Mouse (Mus musculus) heart, postnatal 0 days (tissue): ENCODE measurements at regions not wholly inside any gene's neighbourhood (a gene's known extent, or its start where the extent isn't known, plus 50 kb on each side); places are given as distances from the start of the nearest gene placed in this dataset.

Experiments used
- ATAC-seq: fragments of 200-750 bp; cut with Nextera tagmentation; 2 replicates; pipeline ENCODE4 v1.8.0; 2017; ENCODE audit warnings: low read depth, moderate number of reproducible peaks, moderate library complexity; ENCODE audit not compliant: insufficient read depth
- DNase-seq: peaks from one replicate; pipeline ENCODE4 v3.0.0-alpha.2; 2016; ENCODE audit warnings: low spot score
- H3K27ac ChIP-seq: fragments of 300-500 bp; sonication (generic); 2 replicates; pipeline ENCODE4 v1.5.1; 2014; ENCODE audit warnings: low read depth, mild to moderate bottlenecking
- H3K27me3 ChIP-seq: fragments of 300-500 bp; sonication (generic); 2 replicates; pipeline ENCODE4 v1.6.1; 2014; ENCODE audit warnings: low read length, mixed read lengths; ENCODE audit not compliant: control insufficient read depth, insufficient read depth
- H3K36me3 ChIP-seq: fragments of 300-500 bp; sonication (generic); replicated peaks from 2 replicates; pipeline ENCODE4 v1.6.1; 2014; ENCODE audit warnings: low read length, mixed read lengths; ENCODE audit not compliant: control insufficient read depth, insufficient read depth
- H3K4me1 ChIP-seq: fragments of 300-500 bp; sonication (generic); 2 replicates; pipeline ENCODE4 v1.6.1; 2014; ENCODE audit warnings: antibody characterized with exemption; ENCODE audit not compliant: control insufficient read depth, insufficient read depth
- H3K4me2 ChIP-seq: fragments of 300-500 bp; sonication (generic); 2 replicates; pipeline ENCODE4 v1.6.1; 2014; ENCODE audit warnings: low read depth, mild to moderate bottlenecking, low read length, moderate library complexity
- H3K4me3 ChIP-seq: fragments of 300-500 bp; sonication (generic); 2 replicates; pipeline ENCODE4 v1.5.1; 2014; ENCODE audit warnings: low read depth, low read length
- H3K9ac ChIP-seq: fragments of 300-500 bp; sonication (generic); replicated peaks from 2 replicates; pipeline ENCODE4 v1.6.1; 2014; ENCODE audit warnings: low read depth, low read length, mixed read lengths
- H3K9me3 ChIP-seq: fragments of 300-500 bp; sonication (generic); replicated peaks from 2 replicates; pipeline ENCODE4 v1.6.1; 2016; ENCODE audit warnings: low read length; ENCODE audit not compliant: control insufficient read depth
- CTCF ChIP-seq: IDR thresholded peaks from 2 replicates; pipeline ENCODE4 v1.5.1; 2016; ENCODE audit warnings: antibody characterized with exemption, control low read depth, low read depth
- EP300 ChIP-seq: IDR thresholded peaks from 2 replicates; pipeline ENCODE4 v1.6.1; 2016; ENCODE audit warnings: antibody characterized with exemption, low read depth
- WGBS: fragments of 180-500 bp; shearing (Covaris S2); extraction: QIAGEN DNeasy Blood & Tissue Kit; methylation state at CpG from one replicate; pipeline ENCODE4 v1.1.7; 2014; 5-methylcytosine and 5-hydroxymethylcytosine counted together

DNA sequence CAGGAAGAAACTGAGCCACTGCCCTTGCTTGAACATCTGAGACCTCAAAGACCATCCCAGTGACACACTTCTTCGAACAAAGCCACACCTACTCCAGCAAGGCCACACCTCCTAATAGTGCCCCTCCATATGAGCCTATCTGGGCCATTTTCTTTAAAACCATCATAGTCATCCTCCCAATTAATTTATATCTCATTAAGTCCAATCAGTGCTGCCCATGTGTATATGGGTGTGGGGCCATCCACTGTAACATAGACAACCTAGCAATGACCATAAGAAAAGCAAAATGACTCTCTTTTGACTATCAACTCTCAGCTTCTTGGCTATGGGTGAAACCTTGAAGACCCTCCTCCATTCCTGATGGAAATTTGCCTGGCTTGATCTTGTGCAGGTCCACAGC lies 191.5 kb downstream of the Pik3r1 start:
- no peak for DNase-seq
- ATAC-seq = no peak
- Histone ChIP-seq H3K4me1 (0 out of 2 replicates have a peak, but pooled peaks cover 2% of the 10 kb centered on the region), H3K27ac (no peak overlapping the region), H3K4me3 (no peak overlapping the region), H3K9ac (no peak overlapping the region), H3K27me3 (no peaks in the 10 kb centered on the region), H3K36me3 (no peaks in the 10 kb centered on the region), H3K9me3 (no peaks in the 10 kb centered on the region), H3K4me2 (no peak overlapping the region)
- no peak for TF ChIP-seq CTCF
- no peak for TF ChIP-seq EP300
- WGBS = 88% methylated on average over 1 of the region's 1 CpGs

DNA sequence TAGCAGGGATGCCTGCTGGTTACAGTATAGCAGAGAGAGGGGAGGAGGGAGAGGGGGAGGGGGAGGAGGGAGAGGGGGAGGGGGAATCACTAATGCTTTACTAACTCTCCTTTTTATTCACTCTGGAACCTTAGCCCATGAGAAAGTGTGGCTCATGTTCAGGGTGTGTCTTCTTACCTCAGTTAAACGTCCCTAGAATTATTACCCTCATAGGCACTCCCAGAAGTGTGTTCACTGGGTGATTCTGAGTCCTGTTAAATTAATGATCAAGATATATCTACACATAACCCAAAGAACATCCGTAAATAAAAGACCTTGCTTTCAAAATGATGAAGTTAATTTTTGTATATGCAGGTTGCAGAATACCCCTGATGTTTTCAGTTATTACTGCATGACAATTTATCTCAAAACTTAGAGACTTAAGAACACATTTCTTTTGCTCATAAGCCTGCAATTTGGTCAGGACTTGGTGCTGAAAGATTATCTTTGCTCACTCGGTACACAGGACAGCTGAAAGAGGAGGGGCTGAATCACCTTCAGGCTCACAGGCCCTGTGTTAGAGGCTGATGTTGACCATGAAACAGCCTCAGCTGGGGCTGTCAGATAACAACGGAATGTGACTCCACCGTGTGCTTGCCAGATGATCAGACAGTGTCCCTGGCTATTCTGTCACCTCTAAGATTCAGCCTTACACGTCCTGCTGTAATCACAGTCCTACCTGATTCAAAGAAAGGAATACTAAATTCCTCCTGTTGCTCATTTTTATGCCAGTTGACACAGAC lies 195.0 kb downstream of the Pik3r1 start:
- Histone ChIP-seq H3K4me2 (no peak overlapping the region), H3K27me3 (no peaks in the 10 kb centered on the region), H3K27ac (no peak overlapping the region), H3K9ac (no peak overlapping the region), H3K9me3 (no peaks in the 10 kb centered on the region), H3K36me3 (no peaks in the 10 kb centered on the region), H3K4me3 (no peak overlapping the region), H3K4me1 (0 out of 2 replicates have a peak, but pooled peaks cover 2% of the 10 kb centered on the region)
- 27% methylated on average over 6 of the region's 6 CpGs for WGBS
- ATAC-seq (peak; percentile 53; the same call in 1 of the 2 replicates), DNase-seq (no peak)
- TF ChIP-seq EP300 (no peak), CTCF (no peak)

DNA sequence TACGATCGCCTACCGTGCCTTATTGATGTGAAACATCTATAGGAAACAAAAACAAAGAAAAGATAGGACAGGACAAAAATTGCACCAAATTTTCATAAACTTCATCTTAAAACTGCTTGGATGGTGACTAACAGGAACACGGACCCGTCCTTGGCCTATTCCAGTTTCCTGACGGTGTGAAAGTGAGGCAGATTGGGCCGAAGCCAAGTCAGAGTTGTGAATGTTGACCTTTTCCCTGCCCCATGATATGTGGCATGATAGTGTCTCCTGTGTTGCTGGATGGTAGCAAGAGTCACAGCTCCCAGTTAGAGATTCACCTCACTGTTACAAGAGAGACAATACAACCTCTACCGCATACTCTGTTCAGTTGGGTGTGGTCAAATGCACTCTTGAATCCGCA lies 195.8 kb downstream of the Pik3r1 start:
- ATAC-seq (no peak), DNase-seq (no peak)
- Histone ChIP-seq H3K4me3 (no peak overlapping the region), H3K36me3 (no peaks in the 10 kb centered on the region), H3K4me2 (no peak overlapping the region), H3K9me3 (no peaks in the 10 kb centered on the region), H3K4me1 (0 out of 2 replicates have a peak, but pooled peaks cover 2% of the 10 kb centered on the region), H3K27ac (no peak overlapping the region), H3K9ac (no peak overlapping the region), H3K27me3 (no peaks in the 10 kb centered on the region)
- WGBS = 81% methylated on average over 9 of the region's 9 CpGs
- TF ChIP-seq CTCF = no peak
- TF ChIP-seq EP300 = no peak

DNA sequence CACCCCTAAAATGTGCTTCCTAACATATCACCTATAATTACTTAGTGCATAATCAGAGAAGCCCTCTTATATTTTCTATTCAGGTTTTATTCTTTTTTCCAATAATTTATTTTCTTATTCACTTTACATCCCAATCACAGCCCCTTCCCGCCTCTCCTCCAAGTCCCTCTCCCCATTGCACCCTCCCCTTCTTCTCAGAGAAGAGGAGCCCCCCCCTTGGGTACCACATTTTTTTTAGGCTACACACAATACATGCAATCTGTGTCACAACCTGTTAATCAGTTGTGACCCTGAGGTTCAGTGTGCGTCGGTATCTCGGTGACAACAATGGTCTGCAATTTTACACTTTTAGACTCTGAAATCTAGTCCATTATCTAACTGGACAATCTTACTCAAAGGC lies 198.0 kb downstream of the Pik3r1 start:
- H3K27me3 ChIP-seq = no peaks in the 10 kb centered on the region
- H3K4me1 ChIP-seq = 0 out of 2 replicates have a peak, but pooled peaks cover 2% of the 10 kb centered on the region
- no peak for ATAC-seq
- H3K4me3 ChIP-seq = no peak overlapping the region
- no peak for TF ChIP-seq CTCF
- no peak for TF ChIP-seq EP300
- no peak overlapping the region for H3K27ac ChIP-seq
- WGBS = 51% methylated on average over 4 of the region's 4 CpGs
- H3K9ac ChIP-seq = no peak overlapping the region
- no peak overlapping the region for H3K4me2 ChIP-seq
- DNase-seq = no peak
- no peaks in the 10 kb centered on the region for H3K36me3 ChIP-seq
- H3K9me3 ChIP-seq = no peaks in the 10 kb centered on the region

DNA sequence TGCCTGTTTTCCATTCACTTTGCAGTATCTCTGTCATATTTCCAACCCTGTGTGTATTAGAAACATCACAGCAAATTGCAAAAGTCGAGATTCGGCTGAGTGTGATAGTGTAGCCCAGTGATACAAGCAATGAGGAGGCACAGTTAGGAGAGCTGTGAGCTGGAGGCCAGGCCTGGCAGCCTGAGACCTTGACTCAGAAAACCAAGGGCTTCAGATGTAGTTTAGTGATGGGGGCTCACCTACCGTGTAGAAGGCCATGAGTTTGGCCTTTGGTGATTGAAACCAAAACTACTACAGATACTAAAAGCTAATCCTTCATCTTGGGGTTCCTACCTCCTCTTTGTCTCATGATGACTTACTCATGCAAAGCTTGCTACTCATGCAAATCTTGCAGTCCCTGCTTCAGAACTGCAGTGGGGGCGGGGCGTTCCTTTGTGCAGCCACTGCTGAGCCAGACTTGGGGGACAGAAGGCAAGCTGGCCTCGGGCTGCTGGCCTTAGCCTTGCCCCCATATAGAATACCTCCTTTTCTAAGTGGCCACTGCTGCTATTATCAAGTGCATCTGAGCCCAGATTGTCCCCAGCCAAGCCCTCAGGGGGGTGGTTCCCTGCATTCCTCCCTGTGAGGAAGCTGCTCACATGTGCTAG lies 198.9 kb downstream of the Pik3r1 start:
- ATAC-seq (no peak), DNase-seq (no peak)
- H3K9ac ChIP-seq = no peak overlapping the region
- H3K36me3 ChIP-seq = no peaks in the 10 kb centered on the region
- TF ChIP-seq EP300 (no peak), CTCF (no peak)
- no peak overlapping the region for H3K4me3 ChIP-seq
- H3K27me3 ChIP-seq = no peaks in the 10 kb centered on the region
- WGBS = 80% methylated on average over 6 of the region's 6 CpGs
- no peaks in the 10 kb centered on the region for H3K9me3 ChIP-seq
- no peak overlapping the region for H3K4me2 ChIP-seq
- no peak overlapping the region for H3K27ac ChIP-seq
- H3K4me1 ChIP-seq = 0 out of 2 replicates have a peak, but pooled peaks cover 2% of the 10 kb centered on the region
